Mouse (Mus musculus) left cerebral cortex, adult 2 months (tissue): ENCODE data around the gene Fcor. TPM values are rescaled to one million over a fixed set of nuclear protein-coding genes. Genes with fewer than 3 reads are reported as not detected.

Experiments used
- DNase-seq, 2 experiments: peaks; one replicate each; pipeline ENCODE4 v3.0.0; 2021 to 2022; ENCODE audit warnings: low spot score in 2 of 2, mixed read lengths in 1 of 2; ENCODE audit errors: extremely low spot score in 1 of 2
- H3K27ac ChIP-seq: fragments of 200-600 bp; 2 replicates; pipeline ENCODE4 v1.8.1; 2022
- H3K4me3 ChIP-seq: fragments of 200-600 bp; 2 replicates; pipeline ENCODE4 v1.8.1; 2022
- CTCF ChIP-seq: fragments of 200-600 bp; IDR thresholded peaks from 2 replicates; pipeline ENCODE4 v1.8.1; 2022; ENCODE audit warnings: antibody characterized with exemption, mild to moderate bottlenecking, moderate library complexity
- intact Hi-C: fragments of 180-260 bp; cut with DNase I; formaldehyde crosslinking; loops from one replicate; pipeline ENCODE4 v1.15.1; 2025
- total RNA-seq, 2 experiments: library from RNA; stranded (reverse); gene quantifications; 2 replicates each; pipeline ENCODE4 v1.2.3; 2021

The Fcor gene
- total RNA-seq, 2 experiments from 2014 or later = 10.8 to 14.2 TPM

- no peak for DNase-seq
- Histone ChIP-seq H3K4me3 (no peak overlapping the region), H3K27ac (no peak overlapping the region)
- TF ChIP-seq CTCF = no peak; the same call in 1 of the 2 replicates
- intact Hi-C loops = no loop called here
Observed at GRCm38 (mm10) chr8:3687537-3687936, 15.4 kb upstream of the Fcor start.

GRCm38 (mm10) chr8:3685422-3685821, 13.3 kb upstream of the Fcor start:
- Histone ChIP-seq H3K27ac (no peak overlapping the region), H3K4me3 (no peak overlapping the region)
- intact Hi-C loops = no loop called here
- TF ChIP-seq CTCF = no peak
- DNase-seq = no peak

- TF ChIP-seq CTCF = no peak
- Histone ChIP-seq H3K27ac (no peak overlapping the region), H3K4me3 (no peak overlapping the region)
- DNase-seq = no peak
- intact Hi-C loops = no loop called here
Observed at GRCm38 (mm10) chr8:3684530-3684929, 12.4 kb upstream of the Fcor start.

- Histone ChIP-seq H3K27ac (no peak overlapping the region), H3K4me3 (no peak overlapping the region)
- no peak for DNase-seq
- intact Hi-C loops = no loop called here
- TF ChIP-seq CTCF = no peak
Observed at GRCm38 (mm10) chr8:3683408-3684176, 11.4 kb upstream of the Fcor start.

GRCm38 (mm10) chr8:3682435-3682834, 10.3 kb upstream of the Fcor start:
- H3K4me3 ChIP-seq = no peak overlapping the region
- no peak for TF ChIP-seq CTCF
- DNase-seq = no peak
- intact Hi-C loops = no loop called here
- no peak overlapping the region for H3K27ac ChIP-seq

- no peak for TF ChIP-seq CTCF
- intact Hi-C loops = loop anchor here (10.0 kb wide), 1 partner anchor 325 kb away; the partner anchor contains the start of gene A430078G23Rik
- DNase-seq = no peak
- Histone ChIP-seq H3K27ac (no peak overlapping the region), H3K4me3 (no peak overlapping the region)
Observed at GRCm38 (mm10) chr8:3679656-3680055, 7.5 kb upstream of the Fcor start.

GRCm38 (mm10) chr8:3679236-3679635, 7.1 kb upstream of the Fcor start:
- no peak for TF ChIP-seq CTCF
- no peak for DNase-seq
- Histone ChIP-seq H3K4me3 (no peak overlapping the region), H3K27ac (no peak overlapping the region)
- intact Hi-C loops = loop anchor here (10.0 kb wide), 1 partner anchor 324 kb away; the partner anchor contains the start of gene A430078G23Rik

- DNase-seq = no peak
- intact Hi-C loops = loop anchor here (10.0 kb wide), 1 partner anchor 324 kb away; the partner anchor contains the start of gene A430078G23Rik
- H3K27ac ChIP-seq = no peak overlapping the region
- TF ChIP-seq CTCF = no peak
- H3K4me3 ChIP-seq = no peak overlapping the region
Observed at GRCm38 (mm10) chr8:3678831-3679230, 6.7 kb upstream of the Fcor start.

- intact Hi-C loops = loop anchor here (10.0 kb wide), 1 partner anchor 322 kb away; the partner anchor contains the start of gene A430078G23Rik
- peak overlapping the region; percentile 91 for H3K27ac ChIP-seq
- H3K4me3 ChIP-seq = peak overlapping the region; percentile 67
- TF ChIP-seq CTCF = no peak
- DNase-seq = no peak
Observed at GRCm38 (mm10) chr8:3676993-3677579, 4.9 kb upstream of the Fcor start.

GRCm38 (mm10) chr8:3676131-3676992, 4.2 kb upstream of the Fcor start, which contains the start of gene Trappc5:
Gene Trappc5 (plus strand): TSS chr8:3676299.
- Histone ChIP-seq H3K4me3 (peak within 1 kb of the TSS; percentile 67), H3K27ac (peak within 1 kb of the TSS; percentile 91)
- peak; percentile 94 to 98 for DNase-seq
- TF ChIP-seq CTCF = no peak; the same call in none of the 2 replicates
- intact Hi-C loops = loop anchor here (10.0 kb wide), 1 partner anchor 322 kb away; the partner anchor contains the start of gene A430078G23Rik

GRCm38 (mm10) chr8:3674671-3675070, 2.5 kb upstream of the Fcor start:
- intact Hi-C loops = loop anchor here (10.0 kb wide), 1 partner anchor 320 kb away; the partner anchor contains the start of gene A430078G23Rik
- TF ChIP-seq CTCF = no peak
- H3K27ac ChIP-seq = no peak overlapping the region
- DNase-seq = no peak
- no peak overlapping the region for H3K4me3 ChIP-seq
